Mouse (Mus musculus) lung, embryonic 16.5 days (tissue): ENCODE results near the gene Nudt16l1. TPM values are rescaled to one million over a fixed set of nuclear protein-coding genes. Genes with fewer than 3 reads are reported as not detected.

Experiments
- ATAC-seq: fragments of 200-750 bp; cut with Nextera tagmentation; 2 replicates; pipeline ENCODE4 v1.8.0; 2017; ENCODE audit warnings: low read depth, mild to moderate bottlenecking, moderate library complexity
- H3K27ac ChIP-seq: fragments of 300-500 bp; sonication (generic); 2 replicates; pipeline ENCODE4 v1.5.1; 2014; ENCODE audit warnings: mild to moderate bottlenecking, control low read depth, low read length
- H3K27me3 ChIP-seq: fragments of 300-500 bp; sonication (generic); 2 replicates; pipeline ENCODE4 v1.6.1; 2014; ENCODE audit warnings: low read depth, low read length, mixed read lengths; ENCODE audit not compliant: control insufficient read depth, insufficient read depth
- H3K36me3 ChIP-seq: fragments of 300-500 bp; sonication (generic); 2 replicates; pipeline ENCODE4 v1.6.1; 2014; ENCODE audit warnings: low read length; ENCODE audit not compliant: control insufficient read depth, insufficient read depth
- H3K4me1 ChIP-seq: fragments of 300-500 bp; sonication (generic); replicated peaks from 2 replicates; pipeline ENCODE4 v1.6.1; 2014; ENCODE audit warnings: low read length, mixed read lengths; ENCODE audit not compliant: control insufficient read depth, insufficient read depth
- H3K4me2 ChIP-seq: fragments of 300-500 bp; sonication (generic); 2 replicates; pipeline ENCODE4 v1.6.1; 2014; ENCODE audit warnings: low read depth, low read length, control low read depth
- H3K4me3 ChIP-seq: fragments of 300-500 bp; sonication (generic); 2 replicates; pipeline ENCODE4 v1.5.1; 2014; ENCODE audit warnings: mild to moderate bottlenecking, low read length, control low read depth
- H3K9ac ChIP-seq: fragments of 300-500 bp; sonication (generic); 2 replicates; pipeline ENCODE4 v1.6.1; 2014; ENCODE audit warnings: low read length, control low read depth
- H3K9me3 ChIP-seq: fragments of 300-500 bp; sonication (generic); 2 replicates; pipeline ENCODE4 v1.6.1; 2016; ENCODE audit warnings: low read length; ENCODE audit not compliant: control insufficient read depth
- WGBS: fragments of 180-500 bp; shearing (Covaris S2); extraction: QIAGEN DNeasy Blood & Tissue Kit; methylation state at CpG from one replicate; pipeline ENCODE4 v1.1.7; 2014; 5-methylcytosine and 5-hydroxymethylcytosine counted together
- polyA plus RNA-seq: library from polyadenylated mRNA; unstranded; fragments of >200 nt; fragmentation: Nextera tagmentation; extraction: Ambion mirVana; gene quantifications from 2 replicates; pipeline ENCODE4 v1.2.1, GENCODE M21; 2015

The Nudt16l1 gene
- polyA plus RNA-seq, 1 experiment from 2014 or later, result 144 TPM

GRCm38 (mm10) chr16:4902390-4902789, 36.2 kb upstream of the Nudt16l1 start:
- no peak overlapping the region for H3K9ac ChIP-seq
- WGBS, result 86% methylated on average over 2 of the region's 2 CpGs
- no peak for ATAC-seq

GRCm38 (mm10) chr16:4903491-4904102, 35.0 kb upstream of the Nudt16l1 start:
- Histone ChIP-seq H3K9me3 (no peaks in the 10 kb centered on the region), H3K36me3 (no peaks in the 10 kb centered on the region), H3K4me1 (peaks cover 20% of the 10 kb centered on the region), H3K9ac (no peak overlapping the region), H3K27me3 (no peaks in the 10 kb centered on the region), H3K27ac (no peak overlapping the region), H3K4me2 (no peak overlapping the region), H3K4me3 (no peak overlapping the region)
- WGBS, result 68% methylated on average over 6 of the region's 6 CpGs
- ATAC-seq, result no peak

More at GRCm38 (mm10) chr16:4902390-4902789, 36.2 kb upstream of the Nudt16l1 start:
- Histone ChIP-seq H3K4me2 (no peak overlapping the region), H3K9me3 (no peaks in the 10 kb centered on the region), H3K4me3 (no peak overlapping the region), H3K4me1 (peaks cover 19% of the 10 kb centered on the region), H3K27ac (no peak overlapping the region), H3K36me3 (no peaks in the 10 kb centered on the region), H3K27me3 (no peaks in the 10 kb centered on the region)

- Histone ChIP-seq H3K27me3 (no peaks in the 10 kb centered on the region), H3K9me3 (no peaks in the 10 kb centered on the region), H3K4me3 (no peak overlapping the region), H3K36me3 (peaks cover 6% of the 10 kb centered on the region), H3K4me1 (peaks cover 16% of the 10 kb centered on the region), H3K27ac (peak overlapping the region; percentile 84), H3K4me2 (no peak overlapping the region), H3K9ac (no peak overlapping the region)
- ATAC-seq, result no peak
- WGBS, result 83% methylated on average over 3 of the region's 3 CpGs
Observed at GRCm38 (mm10) chr16:4904878-4905277, 33.7 kb upstream of the Nudt16l1 start.

- Histone ChIP-seq H3K27me3 (no peaks in the 10 kb centered on the region), H3K9ac (no peak overlapping the region), H3K9me3 (no peaks in the 10 kb centered on the region), H3K4me1 (peaks cover 16% of the 10 kb centered on the region), H3K27ac (peak overlapping the region; percentile 84), H3K4me3 (no peak overlapping the region), H3K4me2 (no peak overlapping the region), H3K36me3 (peaks cover 7% of the 10 kb centered on the region)
- ATAC-seq, result no peak
- WGBS, result 26% methylated on average over 1 of the region's 1 CpGs
Observed at GRCm38 (mm10) chr16:4905591-4905990, 33.0 kb upstream of the Nudt16l1 start.

- H3K4me2 ChIP-seq, result no peak overlapping the region
- peak; percentile 79 for ATAC-seq
- no peak overlapping the region for H3K9ac ChIP-seq
- H3K36me3 ChIP-seq, result peaks cover 13% of the 10 kb centered on the region
- H3K27ac ChIP-seq, result peak overlapping the region; percentile 84
- H3K4me1 ChIP-seq, result peaks cover 16% of the 10 kb centered on the region
- H3K27me3 ChIP-seq, result no peaks in the 10 kb centered on the region
- no peak overlapping the region for H3K4me3 ChIP-seq
- H3K9me3 ChIP-seq, result no peaks in the 10 kb centered on the region
Observed at GRCm38 (mm10) chr16:4906559-4906958, 32.0 kb upstream of the Nudt16l1 start.

GRCm38 (mm10) chr16:4907386-4907785, 31.2 kb upstream of the Nudt16l1 start:
- Histone ChIP-seq H3K4me3 (no peak overlapping the region), H3K9ac (no peak overlapping the region), H3K27ac (peak overlapping the region; percentile 69), H3K27me3 (no peaks in the 10 kb centered on the region), H3K4me1 (peaks cover 16% of the 10 kb centered on the region), H3K36me3 (peaks cover 17% of the 10 kb centered on the region), H3K9me3 (no peaks in the 10 kb centered on the region), H3K4me2 (no peak overlapping the region)
- no peak for ATAC-seq
- 60% methylated on average over 2 of the region's 2 CpGs for WGBS

GRCm38 (mm10) chr16:4907972-4908371, 30.6 kb upstream of the Nudt16l1 start:
- ATAC-seq, result no peak

GRCm38 (mm10) chr16:4909745-4910144, 28.8 kb upstream of the Nudt16l1 start:
- Histone ChIP-seq H3K9me3 (no peaks in the 10 kb centered on the region), H3K4me3 (no peak overlapping the region), H3K4me2 (no peak overlapping the region), H3K27me3 (no peaks in the 10 kb centered on the region), H3K9ac (no peak overlapping the region), H3K36me3 (peaks cover 17% of the 10 kb centered on the region), H3K4me1 (peaks cover 18% of the 10 kb centered on the region), H3K27ac (no peak overlapping the region)
- ATAC-seq, result no peak
- WGBS, result 95% methylated on average over 2 of the region's 2 CpGs

More at GRCm38 (mm10) chr16:4907972-4908371, 30.6 kb upstream of the Nudt16l1 start:
- no peak overlapping the region for H3K4me3 ChIP-seq
- peaks cover 16% of the 10 kb centered on the region for H3K4me1 ChIP-seq
- no peak overlapping the region for H3K27ac ChIP-seq
- H3K4me2 ChIP-seq, result no peak overlapping the region
- H3K36me3 ChIP-seq, result peaks cover 17% of the 10 kb centered on the region
- no peaks in the 10 kb centered on the region for H3K9me3 ChIP-seq
- H3K27me3 ChIP-seq, result no peaks in the 10 kb centered on the region
- no peak overlapping the region for H3K9ac ChIP-seq
- WGBS, result 65% methylated on average over 5 of the region's 5 CpGs

GRCm38 (mm10) chr16:4910758-4911157, 27.8 kb upstream of the Nudt16l1 start:
- Histone ChIP-seq H3K4me2 (no peak overlapping the region), H3K4me3 (no peak overlapping the region), H3K36me3 (peaks cover 22% of the 10 kb centered on the region), H3K9ac (no peak overlapping the region), H3K27ac (no peak overlapping the region), H3K4me1 (peaks cover 14% of the 10 kb centered on the region), H3K27me3 (no peaks in the 10 kb centered on the region), H3K9me3 (no peaks in the 10 kb centered on the region)
- 92% methylated on average over 8 of the region's 8 CpGs for WGBS
- no peak for ATAC-seq
